Mouse (Mus musculus): ENCODE data around the gene Flnb. TPM values are rescaled to one million over a fixed set of nuclear protein-coding genes. Genes with fewer than 3 reads are reported as not detected.
A peak's percentile ranks its signal among the peaks of the same experiment; 100 is the strongest.

Flnb gene
- total and polyA plus RNA-seq, 3 experiments = 29.5 to 74.0 (median 61.6) TPM

DNA sequence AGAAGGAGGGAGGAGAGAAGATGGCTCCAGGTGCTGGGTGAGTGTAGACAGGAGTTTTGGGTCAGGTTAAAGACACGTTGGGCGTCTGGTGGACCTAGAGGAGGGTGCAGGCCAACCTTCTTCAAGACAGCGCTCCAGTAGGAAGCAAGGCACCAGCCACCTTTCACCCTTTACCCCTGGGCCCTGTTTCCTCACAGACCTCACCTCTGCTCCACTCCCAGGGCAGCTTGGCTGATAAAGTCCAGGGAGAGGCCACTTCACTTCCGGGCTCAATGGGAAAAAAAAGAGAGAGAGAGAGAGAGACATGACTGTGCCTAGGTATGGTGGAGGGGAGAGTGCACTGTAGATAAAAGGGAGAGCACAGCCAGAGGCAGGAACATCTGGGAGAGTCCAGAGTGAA, 10.0 kb upstream of the Flnb start:
- no peak for TF ChIP-seq SIN3A (IDR thresholded peaks at IDR 0.05; ENCODE audit: low read length)
- TF ChIP-seq USF1 (IDR thresholded peaks at IDR 0.05; ENCODE audit: low read depth, low read length) = no peak
- TF ChIP-seq USF2 (conservative IDR thresholded peaks at IDR 0.05; ENCODE audit: low read depth, low read length) = no peak
- TF ChIP-seq UBTF (IDR thresholded peaks at IDR 0.05; ENCODE audit: low read depth, low read length) = no peak
- TF ChIP-seq POLR2AphosphoS2 (IDR thresholded peaks at IDR 0.05; ENCODE audit: low read depth, low read length) = no peak
- TF ChIP-seq RCOR1 (conservative IDR thresholded peaks at IDR 0.05; ENCODE audit: low read depth, low read length) = no peak
- no peak for TF ChIP-seq MAX (IDR thresholded peaks at IDR 0.05; ENCODE audit: low read length)
- TF ChIP-seq NELFE (IDR thresholded peaks at IDR 0.05; ENCODE audit: low read depth, low read length) = no peak
- TF ChIP-seq KAT2A (IDR thresholded peaks at IDR 0.05; ENCODE audit: insufficient replicate concordance, low read length) = no peak
- no peak for TF ChIP-seq JUND (conservative IDR thresholded peaks at IDR 0.05; ENCODE audit: low read depth, low read length)
- no peak for TF ChIP-seq BHLHE40 (IDR thresholded peaks at IDR 0.05; ENCODE audit: low read depth, low read length)
- TF ChIP-seq POLR2A (IDR thresholded peaks at IDR 0.05; ENCODE audit: low read depth, low read length) = no peak
- no peak for TF ChIP-seq ZC3H11A (IDR thresholded peaks at IDR 0.05; ENCODE audit: low read depth, low read length)
- TF ChIP-seq ETS1 (conservative IDR thresholded peaks at IDR 0.05; ENCODE audit: low read depth, low read length) = no peak
- TF ChIP-seq GABPA (IDR thresholded peaks at IDR 0.05; ENCODE audit: insufficient replicate concordance, low read depth, low read length) = no peak
- no peaks in the 10 kb centered on the region for H3K36me3 ChIP-seq (replicated peaks in 1 of 2; ENCODE audit: control insufficient read depth in 1 of 2, insufficient read depth in 1 of 2, low read length in 1 of 2)
- H3K4me2 ChIP-seq (ENCODE audit: insufficient read depth, low read depth, poor library complexity, severe bottlenecking) = no peak overlapping the region
- H3K4me1 ChIP-seq (ENCODE audit: control insufficient read depth in 1 of 2, insufficient read depth in 2 of 2) = peaks cover 5 to 26% of the 10 kb centered on the region in 2 experiments
- DNase-seq (ENCODE audit: extremely low read depth) = no peak
- in situ Hi-C loops (cut with MboI; ENCODE audit: low pct_ligation_motif_present, low pct_unique_long_range_greater_than_20kb, low sequenced_read_pairs) (loop anchor here (25.0 kb wide), 1 partner anchor 505 kb away; the partner anchor contains the start of gene Fam107a), dilution Hi-C loops (cut with MboI; ENCODE audit: extremely low pct_ligation_motif_present, extremely low pct_unique_long_range_greater_than_20kb, low sequenced_read_pairs) (no loop called here)
- no peaks in the 10 kb centered on the region for H3K27me3 ChIP-seq (replicated peaks)
- H3K9me3 ChIP-seq (replicated peaks; ENCODE audit: low read length) = no peaks in the 10 kb centered on the region
- H3K79me2 ChIP-seq (replicated peaks; ENCODE audit: control insufficient read depth, extremely low read depth, insufficient read depth, poor library complexity, severe bottlenecking) = no peaks in the 10 kb centered on the region
- no peak overlapping the region for H3K9ac ChIP-seq (ENCODE audit: insufficient read depth, low read depth)
- H3K4me3 ChIP-seq (replicated peaks in 1 of 3; ENCODE audit: low read depth in 2 of 3, low read length in 2 of 3, poor library complexity in 1 of 3) = no peak overlapping the region
- no peak overlapping the region for H3K27ac ChIP-seq (ENCODE audit: insufficient read depth, low read depth)

GRCm38 (mm10) chr14:7808501-7808981, 9.2 kb upstream of the Flnb start:
- no peak overlapping the region for H3K4me3 ChIP-seq (replicated peaks in 1 of 3; ENCODE audit: low read depth in 2 of 3, low read length in 2 of 3, poor library complexity in 1 of 3)
- in situ Hi-C loops (cut with MboI; ENCODE audit: low pct_ligation_motif_present, low pct_unique_long_range_greater_than_20kb, low sequenced_read_pairs) (loop anchor here (25.0 kb wide), 1 partner anchor 504 kb away; the partner anchor contains the start of gene Fam107a), dilution Hi-C loops (cut with MboI; ENCODE audit: extremely low pct_ligation_motif_present, extremely low pct_unique_long_range_greater_than_20kb, low sequenced_read_pairs) (no loop called here)
- no peak overlapping the region for H3K9ac ChIP-seq (ENCODE audit: insufficient read depth, low read depth)
- H3K79me2 ChIP-seq (replicated peaks; ENCODE audit: control insufficient read depth, extremely low read depth, insufficient read depth, poor library complexity, severe bottlenecking) = no peaks in the 10 kb centered on the region
- no peak overlapping the region for H3K4me2 ChIP-seq (ENCODE audit: insufficient read depth, low read depth, poor library complexity, severe bottlenecking)
- no peak for TF ChIP-seq POLR2AphosphoS2 (IDR thresholded peaks at IDR 0.05; ENCODE audit: low read depth, low read length)
- peak; percentile 19 for TF ChIP-seq RAD21 (IDR thresholded peaks at IDR 0.05; ENCODE audit: low read depth, low read length)
- TF ChIP-seq CTCF (conservative IDR thresholded peaks at IDR 0.05 in 1 of 2, IDR thresholded peaks at IDR 0.05 in 1 of 2; ENCODE audit: low read depth in 2 of 2, low read length in 2 of 2) = peak in 1 of 2 experiments; percentile 20; a peak in 1 of 4 replicates
- TF ChIP-seq HCFC1 (IDR thresholded peaks at IDR 0.05; ENCODE audit: low read depth, low read length) = no peak
- no peak for TF ChIP-seq BHLHE40 (IDR thresholded peaks at IDR 0.05; ENCODE audit: low read depth, low read length)
- H3K9me3 ChIP-seq (replicated peaks; ENCODE audit: low read length) = no peaks in the 10 kb centered on the region
- H3K27ac ChIP-seq (ENCODE audit: insufficient read depth, low read depth) = no peak overlapping the region
- peaks cover 5 to 25% of the 10 kb centered on the region in 2 experiments for H3K4me1 ChIP-seq (ENCODE audit: control insufficient read depth in 1 of 2, insufficient read depth in 2 of 2)
- H3K36me3 ChIP-seq (replicated peaks in 1 of 2; ENCODE audit: control insufficient read depth in 1 of 2, insufficient read depth in 1 of 2, low read length in 1 of 2) = no peaks in the 10 kb centered on the region
- H3K27me3 ChIP-seq (replicated peaks) = no peaks in the 10 kb centered on the region
- no peak for DNase-seq (ENCODE audit: extremely low read depth)
